Mouse (Mus musculus): ENCODE measurements around the gene Syndig1l. TPM values are rescaled to one million over a fixed set of nuclear protein-coding genes. Genes with fewer than 3 reads are reported as not detected.

Syndig1l gene
- polyA plus RNA-seq, 1 experiment from 2014 or later = 0.60 TPM

DNA sequence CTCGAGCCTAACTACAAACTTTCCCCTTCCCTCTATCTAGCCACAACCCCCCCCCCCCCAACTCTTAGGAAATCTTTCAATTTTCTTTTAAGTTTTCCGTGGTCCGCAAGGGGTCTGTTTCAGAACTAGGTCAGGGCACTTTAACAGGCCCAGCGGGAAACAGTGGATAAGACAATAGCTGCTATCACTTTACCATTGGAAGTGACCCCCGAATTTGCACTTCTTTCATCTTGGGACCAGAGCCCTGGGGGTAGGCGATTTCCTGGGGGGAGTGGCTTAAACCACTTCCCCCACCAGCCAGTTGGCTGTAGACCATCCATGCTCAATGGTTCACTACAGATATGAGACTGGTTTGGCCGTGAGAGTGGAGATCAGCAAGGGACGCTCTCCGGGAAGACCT lies 58.0 kb downstream of the Syndig1l start, which contains the start of gene Vrtn:
Gene Vrtn, plus strand, starts transcription at position 366 of the 400 bp plus-strand sequence.
- Histone ChIP-seq H3K4me3 (ENCODE audit: low read depth, low read length) (no peak within 1 kb of the TSS), H3K36me3 (ENCODE audit: control insufficient read depth, insufficient read depth, low read length) (no peaks in the 10 kb centered on the region), H3K4me1 (replicated peaks; ENCODE audit: control insufficient read depth, insufficient read depth, low read length) (no peaks in the 10 kb centered on the region), H3K9me3 (ENCODE audit: control insufficient read depth, low read length) (no peaks in the 10 kb centered on the region), H3K27ac (ENCODE audit: low read depth, low read length) (no peak within 1 kb of the TSS), H3K9ac (ENCODE audit: low read depth, low read length) (no peak within 1 kb of the TSS), H3K27me3 (ENCODE audit: control insufficient read depth, insufficient read depth, low read length) (peaks cover 36% of the 10 kb centered on the region), H3K4me2 (replicated peaks; ENCODE audit: low read depth, low read length) (no peak within 1 kb of the TSS)
- DNase-seq (ENCODE audit: low spot score) = no peak
- 4% methylated on average over 9 of the region's 9 CpGs for whole genome bisulfite sequencing
- ATAC-seq (ENCODE audit: low FRiP score) = no peak

GRCm38 (mm10) chr12:84640253-84640652 lies 58.4 kb downstream of the Syndig1l start:
- Histone ChIP-seq H3K36me3 (ENCODE audit: control insufficient read depth, insufficient read depth, low read length) (no peaks in the 10 kb centered on the region), H3K4me1 (replicated peaks; ENCODE audit: control insufficient read depth, insufficient read depth, low read length) (no peaks in the 10 kb centered on the region)
- WGBS = 10% methylated on average over 6 of the region's 6 CpGs

DNA sequence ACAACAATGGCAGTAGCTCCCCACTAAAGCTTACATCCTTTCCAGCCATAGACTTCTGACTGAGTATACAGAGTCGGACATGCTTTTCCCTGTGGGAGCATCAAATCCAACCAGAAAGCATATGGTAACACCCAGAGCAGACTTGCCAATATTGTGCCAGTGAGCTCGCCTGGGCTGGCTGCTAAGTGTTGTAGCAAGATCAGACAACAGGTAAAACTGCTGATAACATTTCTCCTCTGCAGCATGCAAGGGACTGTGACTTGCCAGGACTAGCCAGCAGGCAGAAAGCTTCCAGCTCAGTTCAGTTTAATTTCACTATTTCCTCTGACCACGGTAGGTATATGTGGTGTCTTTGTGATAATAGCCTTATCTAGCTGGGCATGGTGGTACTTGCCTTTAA lies 66.8 kb downstream of the Syndig1l start:
- no peaks in the 10 kb centered on the region for H3K36me3 ChIP-seq (ENCODE audit: control insufficient read depth, insufficient read depth, low read length)
- H3K4me1 ChIP-seq (replicated peaks; ENCODE audit: control insufficient read depth, insufficient read depth, low read length) = no peaks in the 10 kb centered on the region
- ATAC-seq (ENCODE audit: low FRiP score) (no peak), DNase-seq (ENCODE audit: low spot score) (no peak)
- H3K9me3 ChIP-seq (ENCODE audit: control insufficient read depth, low read length) = no peaks in the 10 kb centered on the region
- no peak overlapping the region for H3K9ac ChIP-seq (ENCODE audit: low read depth, low read length)
- no peak overlapping the region for H3K4me2 ChIP-seq (replicated peaks; ENCODE audit: low read depth, low read length)
- no peaks in the 10 kb centered on the region for H3K27me3 ChIP-seq (ENCODE audit: control insufficient read depth, insufficient read depth, low read length)
- no peak overlapping the region for H3K27ac ChIP-seq (ENCODE audit: low read depth, low read length)
- no peak overlapping the region for H3K4me3 ChIP-seq (ENCODE audit: low read depth, low read length)
- WGBS = 76% methylated on average over 3 of the region's 3 CpGs

More at GRCm38 (mm10) chr12:84640253-84640652, 58.4 kb downstream of the Syndig1l start:
- no peak overlapping the region for H3K27ac ChIP-seq (ENCODE audit: low read depth, low read length)
- H3K27me3 ChIP-seq (ENCODE audit: control insufficient read depth, insufficient read depth, low read length) = peaks cover 36% of the 10 kb centered on the region
- H3K9ac ChIP-seq (ENCODE audit: low read depth, low read length) = no peak overlapping the region
- H3K4me3 ChIP-seq (ENCODE audit: low read depth, low read length) = no peak overlapping the region
- DNase-seq (ENCODE audit: low spot score) (no peak), ATAC-seq (ENCODE audit: low FRiP score) (no peak)
- H3K9me3 ChIP-seq (ENCODE audit: control insufficient read depth, low read length) = no peaks in the 10 kb centered on the region
- no peak overlapping the region for H3K4me2 ChIP-seq (replicated peaks; ENCODE audit: low read depth, low read length)

Other genes starting within 250 kb of the Syndig1l start
- gene Aldh6a1, start 247.8 kb downstream of the Syndig1l start, polyA plus RNA-seq (2014; fragmentation: Nextera tagmentation; extraction: Ambion mirVana) = 25.4 and 25.9 TPM in 2 replicates
- 32.8 and 35.9 TPM in 2 replicates for gene Lin52, start 247.4 kb downstream of the Syndig1l start, polyA plus RNA-seq (2014; fragmentation: Nextera tagmentation; extraction: Ambion mirVana)
- 5.6 and 10.1 TPM in 2 replicates for gene Vsx2, start 129.1 kb downstream of the Syndig1l start, polyA plus RNA-seq (2014; fragmentation: Nextera tagmentation; extraction: Ambion mirVana)
- 6.4 and 7.9 TPM in 2 replicates for gene Abcd4, start 81.4 kb downstream of the Syndig1l start, polyA plus RNA-seq (2014; fragmentation: Nextera tagmentation; extraction: Ambion mirVana)
- not detected in 2 replicates for gene Vrtn, start 57.8 kb downstream of the Syndig1l start, polyA plus RNA-seq (2014; fragmentation: Nextera tagmentation; extraction: Ambion mirVana)
- 79.4 and 89.2 TPM in 2 replicates for gene Npc2, start 74.3 kb upstream of the Syndig1l start, polyA plus RNA-seq (2014; fragmentation: Nextera tagmentation; extraction: Ambion mirVana)
- 151 and 164 TPM in 2 replicates for gene Isca2, start 74.4 kb upstream of the Syndig1l start, polyA plus RNA-seq (2014; fragmentation: Nextera tagmentation; extraction: Ambion mirVana)
- gene Ltbp2, start 177.7 kb upstream of the Syndig1l start, polyA plus RNA-seq (2014; fragmentation: Nextera tagmentation; extraction: Ambion mirVana) = 0.08 and 0.09 TPM in 2 replicates

Data from hindbrain, embryonic 11.5 days (tissue).